Mouse (Mus musculus): ENCODE data around the gene Lsr.
"Not testable (repeated sequence)": the region's sequence is repeated elsewhere in the genome, so short reads cannot be mapped to it uniquely, and the experiment has no call there.

Gene Lsr

DNA sequence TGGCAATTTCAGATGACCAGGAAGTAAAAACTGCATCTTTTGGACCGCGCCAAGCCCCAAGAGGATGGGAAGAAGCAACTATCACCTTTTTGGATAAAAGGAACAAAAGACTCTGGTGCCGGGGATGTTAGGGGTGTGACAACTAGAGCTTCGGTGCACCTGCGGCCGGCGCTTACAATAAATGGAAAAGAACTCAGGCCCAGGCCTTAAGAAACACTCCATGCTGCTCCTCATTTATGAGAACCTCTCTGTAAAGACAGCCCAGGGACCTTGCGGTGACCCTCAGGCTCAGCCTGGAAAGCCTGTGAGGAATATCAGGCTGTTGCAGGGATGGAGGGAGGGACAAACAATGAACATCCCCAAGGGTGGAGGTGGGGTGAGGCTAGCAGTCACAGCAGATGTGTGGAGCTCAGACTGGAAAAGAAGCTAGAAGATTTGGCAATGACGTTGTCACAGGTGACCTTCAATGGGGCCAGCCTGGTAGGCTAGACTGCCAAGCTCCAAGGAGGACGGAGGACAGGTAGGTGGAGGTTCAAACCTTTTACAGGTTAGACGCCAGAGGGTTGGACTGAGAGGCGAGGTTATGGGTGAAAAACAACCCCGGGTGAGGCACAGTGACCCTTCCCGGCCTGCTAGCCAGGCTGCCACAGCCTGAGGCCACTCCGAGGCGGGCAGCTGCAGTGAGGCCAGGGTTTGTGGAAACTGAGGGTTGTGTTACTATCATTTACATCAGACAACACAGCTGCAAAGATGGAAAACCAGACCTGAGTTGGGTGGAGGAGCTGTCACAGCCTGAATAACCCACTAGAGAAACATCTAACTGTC, 20.6 kb downstream of the Lsr start:
- TF ChIP-seq NANOG (IDR thresholded peaks at IDR 0.05; ENCODE audit: borderline replicate concordance, low read length) (no peak), CTCF (conservative IDR thresholded peaks at IDR 0.05; ENCODE audit: low read length) (no peak), POU5F1 (IDR thresholded peaks at IDR 0.05; ENCODE audit: borderline replicate concordance, low read length) (no peak)
- Histone ChIP-seq H3K36me3 (ENCODE audit: insufficient read depth, low read length) (peaks cover 72% of the 10 kb centered on the region), H3K4me1 (replicated peaks; ENCODE audit: low read depth, low read length) (peaks cover 46% of the 10 kb centered on the region), H3K27me3 (ENCODE audit: insufficient read depth, low read length) (no peaks in the 10 kb centered on the region), H3K9me3 (ENCODE audit: low read length) (no peaks in the 10 kb centered on the region), H3K4me3 (replicated peaks; ENCODE audit: low read length) (no peak overlapping the region)

DNA sequence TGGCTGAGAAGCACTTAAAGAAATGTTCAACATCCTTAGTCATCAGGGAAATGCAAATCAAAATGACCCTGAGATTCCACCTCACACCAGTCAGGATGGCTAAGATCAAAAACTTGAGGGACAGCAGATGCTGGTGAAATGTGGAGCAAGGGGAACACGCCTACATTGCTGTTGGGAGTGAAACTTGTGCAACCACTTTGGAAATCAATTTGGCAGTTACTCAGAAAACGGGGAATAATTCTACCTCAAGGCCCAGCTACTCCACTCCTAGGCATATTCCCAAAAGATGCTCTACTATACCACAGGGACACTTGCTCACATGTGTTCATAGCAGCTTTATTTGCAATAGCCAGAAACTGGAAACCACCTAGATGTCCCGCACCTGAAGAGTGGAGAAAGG, 23.4 kb downstream of the Lsr start:
- peaks cover 82% of the 10 kb centered on the region for H3K36me3 ChIP-seq (ENCODE audit: insufficient read depth, low read length)
- not testable (repeated sequence) for H3K27me3 ChIP-seq (ENCODE audit: insufficient read depth, low read length); H3K9me3 ChIP-seq (ENCODE audit: low read length); H3K4me3 ChIP-seq (replicated peaks; ENCODE audit: low read length)
- peaks cover 41% of the 10 kb centered on the region for H3K4me1 ChIP-seq (replicated peaks; ENCODE audit: low read depth, low read length)

DNA sequence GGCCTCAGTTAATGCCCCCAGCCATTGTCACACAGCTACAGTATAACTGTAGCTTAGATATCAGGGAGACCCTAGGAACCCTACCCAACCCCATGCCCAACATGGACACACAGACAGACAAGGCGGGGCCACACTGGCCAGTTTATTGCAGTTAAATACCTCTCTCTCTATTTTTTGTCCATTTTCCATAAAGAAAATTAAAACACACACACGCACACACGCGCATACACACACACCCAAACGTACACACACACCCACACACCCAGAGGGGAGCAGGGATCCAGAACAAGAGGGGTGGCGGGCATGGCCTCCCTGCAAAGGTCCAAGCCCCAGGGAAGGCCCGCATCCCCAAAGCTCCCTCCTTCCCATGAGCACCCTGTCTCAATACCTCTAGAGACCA, 27.4 kb downstream of the Lsr start:
- no peak overlapping the region for H3K4me3 ChIP-seq (replicated peaks; ENCODE audit: low read length)
- TF ChIP-seq NANOG (IDR thresholded peaks at IDR 0.05; ENCODE audit: borderline replicate concordance, low read length) (no peak), POU5F1 (IDR thresholded peaks at IDR 0.05; ENCODE audit: borderline replicate concordance, low read length) (no peak), CTCF (conservative IDR thresholded peaks at IDR 0.05; ENCODE audit: low read length) (no peak)
- peaks cover 8% of the 10 kb centered on the region for H3K4me1 ChIP-seq (replicated peaks; ENCODE audit: low read depth, low read length)
- peaks cover 42% of the 10 kb centered on the region for H3K36me3 ChIP-seq (ENCODE audit: insufficient read depth, low read length)
- H3K9me3 ChIP-seq (ENCODE audit: low read length), result no peaks in the 10 kb centered on the region
- peaks cover 4% of the 10 kb centered on the region; the same call in 1 of the 2 replicates for H3K27me3 ChIP-seq (ENCODE audit: insufficient read depth, low read length)

DNA sequence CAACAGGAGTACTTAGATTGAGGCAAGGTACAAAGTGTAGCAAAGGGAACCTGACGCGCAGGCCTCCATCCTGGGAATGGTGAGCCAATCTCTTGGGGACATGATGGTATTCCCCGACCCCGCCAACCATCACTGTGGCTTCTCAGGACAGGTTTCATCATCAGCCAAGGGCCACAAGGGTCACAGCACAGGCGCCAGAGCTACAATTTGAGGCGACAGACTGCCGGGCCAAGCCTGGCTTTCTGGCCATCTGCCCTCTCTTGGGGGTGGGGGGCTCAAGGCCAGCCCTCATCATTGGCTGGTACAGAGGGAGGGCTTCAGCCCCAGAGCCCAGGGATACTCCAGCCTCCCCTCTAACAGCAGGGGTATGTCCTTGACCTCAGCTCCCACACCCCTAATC, 27.8 kb downstream of the Lsr start:
- H3K4me1 ChIP-seq (replicated peaks; ENCODE audit: low read depth, low read length); H3K4me3 ChIP-seq (replicated peaks; ENCODE audit: low read length); H3K27me3 ChIP-seq (ENCODE audit: insufficient read depth, low read length); H3K9me3 ChIP-seq (ENCODE audit: low read length): not testable (repeated sequence)
- peaks cover 38% of the 10 kb centered on the region for H3K36me3 ChIP-seq (ENCODE audit: insufficient read depth, low read length)

DNA sequence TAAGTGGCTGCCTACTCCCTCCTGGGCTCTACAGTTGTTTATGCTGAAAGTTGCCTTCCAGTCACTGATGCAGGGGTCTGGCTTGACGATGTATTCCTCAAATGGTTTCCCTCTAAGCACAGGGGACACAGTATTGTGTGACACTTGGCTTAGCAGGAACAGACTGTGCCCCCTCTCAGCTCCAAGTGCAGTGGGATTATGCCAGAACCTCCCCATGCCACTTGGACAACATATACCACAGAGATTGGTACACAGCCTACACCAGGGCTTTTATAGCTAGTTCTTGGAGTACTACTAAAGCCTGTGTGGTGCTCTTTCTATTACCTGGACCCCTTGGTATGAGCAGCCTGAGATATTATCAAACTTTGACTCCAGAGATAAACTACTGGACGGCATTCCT, 28.6 kb downstream of the Lsr start:
- peaks cover 30% of the 10 kb centered on the region for H3K36me3 ChIP-seq (ENCODE audit: insufficient read depth, low read length)
- H3K4me1 ChIP-seq (replicated peaks; ENCODE audit: low read depth, low read length); H3K9me3 ChIP-seq (ENCODE audit: low read length); H3K27me3 ChIP-seq (ENCODE audit: insufficient read depth, low read length); H3K4me3 ChIP-seq (replicated peaks; ENCODE audit: low read length): not testable (repeated sequence)

- Histone ChIP-seq H3K4me1 (replicated peaks; ENCODE audit: low read depth, low read length) (peaks cover 3% of the 10 kb centered on the region; the same call in 1 of the 2 replicates), H3K9me3 (ENCODE audit: low read length) (no peaks in the 10 kb centered on the region), H3K36me3 (ENCODE audit: insufficient read depth, low read length) (peaks cover 24% of the 10 kb centered on the region), H3K4me3 (replicated peaks; ENCODE audit: low read length) (no peak within 1 kb of the TSS), H3K27me3 (ENCODE audit: insufficient read depth, low read length) (peaks cover 4% of the 10 kb centered on the region; the same call in 1 of the 2 replicates)
- no peak for TF ChIP-seq CTCF (conservative IDR thresholded peaks at IDR 0.05; ENCODE audit: low read length)
- no peak for TF ChIP-seq POU5F1 (IDR thresholded peaks at IDR 0.05; ENCODE audit: borderline replicate concordance, low read length)
- TF ChIP-seq NANOG (IDR thresholded peaks at IDR 0.05; ENCODE audit: borderline replicate concordance, low read length), result no peak
These were observed 29.2 kb downstream of the Lsr start, which contains the start of gene Hamp for GRCm38 (mm10) chr7:30943909-30944635. Hamp (minus strand) TSS chr7:30944032.

GRCm38 (mm10) chr7:30942365-30942764, 30.9 kb downstream of the Lsr start:
- H3K4me1 ChIP-seq (replicated peaks; ENCODE audit: low read depth, low read length); H3K9me3 ChIP-seq (ENCODE audit: low read length); H3K27me3 ChIP-seq (ENCODE audit: insufficient read depth, low read length); H3K4me3 ChIP-seq (replicated peaks; ENCODE audit: low read length): not testable (repeated sequence)
- peaks cover 14% of the 10 kb centered on the region for H3K36me3 ChIP-seq (ENCODE audit: insufficient read depth, low read length)

DNA sequence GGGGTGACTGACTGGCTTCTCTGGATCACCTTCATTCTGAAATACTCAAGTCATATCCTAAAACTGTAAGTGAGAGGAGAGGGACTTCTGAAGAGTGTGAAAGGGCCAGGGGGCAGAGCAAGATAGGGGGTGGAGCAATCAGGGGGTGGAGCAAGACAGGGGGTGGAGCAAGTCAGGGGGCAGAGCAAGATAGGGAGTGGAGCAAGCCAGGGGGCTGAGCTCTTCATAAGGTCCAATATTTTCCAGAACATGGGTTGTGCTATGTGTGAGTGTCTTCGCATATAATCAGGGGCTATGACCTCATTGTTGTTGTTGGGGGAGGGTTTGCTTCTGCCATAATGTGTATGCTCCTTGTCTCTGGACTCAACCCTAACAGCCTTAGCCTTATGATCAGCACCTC, 33.2 kb downstream of the Lsr start:
- not testable (repeated sequence) for H3K36me3 ChIP-seq (ENCODE audit: insufficient read depth, low read length); H3K4me3 ChIP-seq (replicated peaks; ENCODE audit: low read length); H3K4me1 ChIP-seq (replicated peaks; ENCODE audit: low read depth, low read length); H3K27me3 ChIP-seq (ENCODE audit: insufficient read depth, low read length)
- peaks cover 11% of the 10 kb centered on the region for H3K9me3 ChIP-seq (ENCODE audit: low read length)

DNA sequence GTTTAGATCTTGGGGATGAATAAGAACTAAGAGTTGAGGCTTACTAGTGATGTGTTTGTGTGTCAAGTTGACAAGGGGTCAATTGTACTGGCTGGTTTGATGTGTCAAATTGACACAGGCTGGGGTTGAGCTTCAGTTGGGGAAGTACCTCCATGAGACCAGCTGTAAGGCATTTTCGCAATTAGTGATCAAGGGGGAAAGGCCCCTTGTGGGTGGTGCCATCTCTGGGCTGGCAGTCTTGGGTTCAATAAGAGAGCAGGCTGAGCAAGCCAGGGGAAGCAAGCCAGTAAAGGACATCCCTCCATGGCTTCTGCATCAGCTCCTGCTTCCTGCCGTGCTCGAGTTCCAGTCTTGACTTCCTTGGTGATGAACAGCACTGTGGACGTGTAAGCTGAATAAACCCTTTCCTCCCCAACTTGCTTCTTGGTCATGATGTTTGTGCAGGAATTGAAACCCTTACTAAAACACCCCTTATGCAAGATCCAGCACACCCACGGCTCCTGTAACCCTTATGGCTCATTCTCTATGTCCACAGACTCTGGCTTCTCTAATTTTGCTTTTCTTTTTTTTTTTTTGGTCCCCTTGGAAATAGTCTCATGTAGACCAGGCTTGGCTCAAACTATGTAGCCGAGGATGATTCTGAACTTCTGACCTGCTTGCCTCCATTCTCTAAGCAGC, 37.7 kb downstream of the Lsr start:
- not testable (repeated sequence) for H3K27me3 ChIP-seq (ENCODE audit: insufficient read depth, low read length); H3K4me1 ChIP-seq (replicated peaks; ENCODE audit: low read depth, low read length); H3K4me3 ChIP-seq (replicated peaks; ENCODE audit: low read length); H3K36me3 ChIP-seq (ENCODE audit: insufficient read depth, low read length)
- peaks cover 23% of the 10 kb centered on the region for H3K9me3 ChIP-seq (ENCODE audit: low read length)

DNA sequence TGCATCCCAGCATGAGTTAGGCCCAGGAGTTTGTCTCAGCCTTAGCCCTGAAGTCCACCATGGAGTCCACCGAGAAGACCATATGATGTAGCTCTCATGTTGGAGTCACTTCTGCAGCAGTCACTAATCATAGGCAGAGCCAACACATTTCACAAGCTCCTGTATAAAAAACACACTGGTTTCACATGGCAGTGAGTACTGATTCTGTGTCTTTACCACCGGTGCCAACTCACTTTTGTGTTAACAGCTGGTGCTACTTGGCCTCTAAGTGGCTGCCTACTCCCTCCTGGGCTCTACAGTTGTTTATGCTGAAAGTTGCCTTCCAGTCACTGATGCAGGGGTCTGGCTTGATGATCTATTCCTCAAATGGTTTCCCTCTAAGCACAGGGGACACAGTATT, 48.7 kb downstream of the Lsr start, which contains the start of gene Hamp2:
TSS of gene Hamp2 (minus strand) at position 101 of the 400 bp plus-strand sequence.
- H3K4me1 ChIP-seq (replicated peaks; ENCODE audit: low read depth, low read length); H3K36me3 ChIP-seq (ENCODE audit: insufficient read depth, low read length); H3K4me3 ChIP-seq (replicated peaks; ENCODE audit: low read length); H3K27me3 ChIP-seq (ENCODE audit: insufficient read depth, low read length): not testable (repeated sequence)
- H3K9me3 ChIP-seq (ENCODE audit: low read length), result peaks cover 33% of the 10 kb centered on the region
